Mouse (Mus musculus): ENCODE measurements around the gene Card6.

Gene Card6

GRCm38 (mm10) chr15:5129111-5129805, 20.9 kb upstream of the Card6 start:
- no peak for DNase-seq (ENCODE audit: low spot score)

DNA sequence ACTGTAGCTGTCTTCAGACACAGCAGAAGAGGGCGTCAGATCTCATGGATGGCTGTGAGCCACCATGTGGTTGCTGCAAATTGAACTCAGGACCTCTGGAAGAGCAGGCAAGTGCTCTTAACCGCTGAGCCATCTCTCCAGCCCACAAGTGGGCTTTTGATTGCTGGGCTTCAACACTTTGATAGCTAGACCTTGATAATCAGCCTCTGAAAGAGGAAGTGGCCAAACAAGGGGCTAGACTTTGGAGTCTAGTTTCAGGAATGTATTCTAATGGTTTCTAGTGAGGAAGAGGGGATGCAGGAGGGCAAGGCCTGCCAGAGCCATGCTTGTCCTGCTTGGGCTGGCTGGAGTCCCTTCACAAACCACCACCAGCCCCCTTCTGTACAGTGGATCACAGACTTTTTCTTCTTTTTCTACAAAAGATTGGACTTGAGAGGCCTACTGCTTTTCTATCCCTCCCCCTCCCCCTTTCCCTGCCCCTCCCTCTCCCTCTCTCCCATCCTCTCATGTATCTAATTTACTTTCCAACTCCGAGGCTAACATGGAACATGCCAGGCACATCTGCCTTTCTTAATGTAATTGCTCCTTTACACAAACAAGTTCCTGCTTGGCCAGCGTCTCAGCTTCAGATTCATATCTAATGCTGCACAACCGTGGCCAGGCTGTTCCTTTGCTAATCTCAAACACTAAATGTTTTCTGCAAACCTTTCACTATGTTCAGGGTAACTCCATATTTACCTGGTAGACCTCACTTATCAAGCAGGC, 20.0 kb upstream of the Card6 start:
- no peak for DNase-seq (ENCODE audit: low spot score)

GRCm38 (mm10) chr15:5127487-5127886, 19.1 kb upstream of the Card6 start:
- DNase-seq (ENCODE audit: low spot score): no peak

DNA sequence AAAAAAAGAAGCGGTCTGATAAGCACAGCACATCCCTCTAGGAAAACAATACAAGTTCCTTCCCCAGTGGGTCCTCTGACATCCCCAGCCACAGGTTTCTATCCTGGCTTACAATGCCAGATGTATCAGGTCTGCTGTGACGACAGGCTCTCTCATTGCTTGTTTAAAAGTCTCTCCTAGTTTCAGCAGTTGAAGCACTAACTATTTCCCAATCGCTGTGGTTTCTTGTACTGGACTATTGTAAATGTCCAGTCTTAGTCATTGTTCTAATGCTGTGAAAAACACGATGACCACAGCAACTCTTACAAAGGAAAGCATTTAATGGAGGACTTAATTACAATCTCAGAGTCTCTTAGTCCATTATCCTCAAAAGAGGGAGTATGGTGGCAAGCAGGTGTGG, 18.1 kb upstream of the Card6 start:
- DNase-seq (ENCODE audit: low spot score): no peak

DNA sequence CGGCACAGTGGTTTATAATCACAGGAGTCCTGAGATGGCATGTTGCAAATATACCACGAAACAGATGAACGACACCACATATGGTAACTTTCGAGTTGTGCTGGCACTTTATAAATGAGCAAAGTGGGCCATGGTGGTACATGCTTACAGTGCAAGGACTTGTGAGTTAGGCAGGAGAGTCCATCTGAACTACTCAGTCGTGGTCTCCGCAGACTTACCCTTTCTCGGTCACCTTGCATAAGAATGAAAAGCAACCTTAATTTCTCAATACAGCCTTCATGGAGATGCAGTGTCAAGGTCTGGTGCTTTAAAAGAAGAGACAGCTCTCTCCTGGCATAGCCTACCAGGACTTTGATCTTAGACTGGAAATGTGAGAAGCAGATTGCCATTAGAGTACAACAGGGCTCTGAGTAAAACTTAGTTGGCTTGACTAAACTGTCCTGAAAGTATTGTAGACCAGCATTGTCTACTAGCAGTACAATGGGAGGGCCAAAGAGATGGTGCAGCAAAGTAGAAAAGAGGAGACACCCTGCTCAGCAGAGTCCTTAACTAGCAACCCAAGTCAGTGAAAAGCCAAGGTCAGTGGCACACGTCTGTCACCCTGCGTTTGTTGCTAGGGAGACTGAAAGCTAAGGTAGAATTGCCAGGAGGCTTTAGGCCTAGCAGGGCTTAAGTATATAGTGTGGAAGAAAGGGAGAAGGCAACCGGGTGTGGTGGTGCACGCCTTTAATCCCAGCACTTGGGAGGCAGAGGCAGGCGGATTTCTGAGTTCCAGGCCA, 13.4 kb upstream of the Card6 start:
- no peak for DNase-seq (ENCODE audit: low spot score)

DNA sequence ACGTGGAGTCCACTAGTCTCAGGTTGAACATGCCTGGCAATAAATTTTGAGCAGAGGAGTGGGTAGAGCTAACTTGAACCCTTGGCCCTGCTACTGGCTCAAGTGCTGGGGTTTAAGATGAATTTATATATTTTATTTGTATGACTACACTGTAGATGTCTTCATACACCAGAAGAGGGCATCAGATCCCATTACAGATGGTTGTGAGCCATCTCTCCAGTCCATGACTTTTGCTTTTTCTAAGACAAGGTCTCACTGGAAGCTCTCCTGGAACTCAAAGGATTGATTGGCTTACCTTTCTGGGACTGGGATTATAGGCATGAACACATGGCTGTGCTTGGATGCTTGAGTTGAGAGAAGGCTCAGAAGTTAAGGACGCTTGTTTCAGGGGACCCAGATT, 11.4 kb upstream of the Card6 start:
- DNase-seq (ENCODE audit: low spot score): no peak

- DNase-seq (ENCODE audit: low spot score): no peak
Measured at GRCm38 (mm10) chr15:5119192-5119591, 10.9 kb upstream of the Card6 start.

DNA sequence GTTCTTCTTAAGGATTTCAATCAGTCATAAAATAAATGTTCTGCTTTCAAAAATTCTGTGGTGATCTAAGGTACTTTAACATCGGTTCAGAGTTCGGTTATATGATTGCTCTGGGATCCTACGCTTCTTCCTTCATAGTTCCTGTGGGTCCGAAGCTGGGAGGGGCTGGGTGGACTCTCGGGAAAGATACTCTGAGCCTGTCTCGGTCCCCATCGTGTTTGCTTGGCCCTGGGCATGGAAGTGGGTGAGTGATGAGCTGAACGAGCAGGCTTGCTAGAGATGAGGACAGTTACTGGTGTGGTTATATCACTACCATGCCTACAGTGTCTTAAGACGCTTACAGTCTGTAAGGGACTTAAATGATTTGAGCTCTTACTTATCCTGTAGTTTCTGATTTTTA, 10.3 kb upstream of the Card6 start:
- no peak for DNase-seq (ENCODE audit: low spot score)

GRCm38 (mm10) chr15:5117031-5117601, 8.8 kb upstream of the Card6 start:
- DNase-seq (ENCODE audit: low spot score): no peak

DNA sequence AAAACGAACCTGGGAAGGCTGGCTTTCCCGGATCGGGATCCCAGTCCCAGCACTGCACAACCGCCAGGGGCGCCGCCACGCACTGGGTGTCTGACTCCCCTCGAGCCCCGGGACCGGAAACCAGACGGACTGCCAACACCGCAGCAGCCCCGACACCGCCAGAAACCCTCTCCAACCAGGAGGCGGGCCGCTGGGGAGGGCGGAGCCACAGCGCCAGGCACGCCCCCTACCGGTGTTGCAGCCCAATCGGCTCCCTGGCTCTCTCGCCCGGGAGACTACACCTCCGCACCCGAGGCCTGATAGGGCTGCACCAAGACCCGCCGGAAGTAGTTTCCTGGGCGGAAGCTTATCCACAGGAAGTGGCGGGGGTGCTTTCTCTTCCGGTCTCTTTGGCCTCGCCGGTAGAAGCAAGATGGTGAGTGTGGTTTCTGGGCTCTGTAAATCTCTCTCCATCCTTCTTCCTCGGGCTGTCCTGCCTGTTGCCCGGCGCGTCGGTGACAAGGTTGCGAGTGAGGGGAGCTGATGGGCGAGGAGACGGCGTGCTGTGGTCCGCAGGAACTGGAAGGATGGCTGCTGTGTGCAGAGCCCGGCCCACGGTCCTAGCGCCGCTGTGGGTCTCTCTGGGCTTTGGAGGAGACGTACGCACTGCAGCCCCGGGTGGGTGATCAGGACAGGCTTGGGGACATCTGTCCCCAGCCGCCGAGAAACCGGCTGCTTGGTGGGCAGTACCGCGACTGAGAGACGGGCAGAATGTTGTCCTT, 8.1 kb upstream of the Card6 start, which contains the start of gene Rpl37:
Gene Rpl37, plus strand, starts transcription at position 376 of the 761 bp plus-strand sequence.
- DNase-seq (ENCODE audit: low spot score): peak; percentile 94

- no peak for DNase-seq (ENCODE audit: low spot score)
Measured at GRCm38 (mm10) chr15:5115173-5115572, 6.8 kb upstream of the Card6 start.

GRCm38 (mm10) chr15:5112651-5113050, 4.3 kb upstream of the Card6 start:
- no peak for DNase-seq (ENCODE audit: low spot score)

DNA sequence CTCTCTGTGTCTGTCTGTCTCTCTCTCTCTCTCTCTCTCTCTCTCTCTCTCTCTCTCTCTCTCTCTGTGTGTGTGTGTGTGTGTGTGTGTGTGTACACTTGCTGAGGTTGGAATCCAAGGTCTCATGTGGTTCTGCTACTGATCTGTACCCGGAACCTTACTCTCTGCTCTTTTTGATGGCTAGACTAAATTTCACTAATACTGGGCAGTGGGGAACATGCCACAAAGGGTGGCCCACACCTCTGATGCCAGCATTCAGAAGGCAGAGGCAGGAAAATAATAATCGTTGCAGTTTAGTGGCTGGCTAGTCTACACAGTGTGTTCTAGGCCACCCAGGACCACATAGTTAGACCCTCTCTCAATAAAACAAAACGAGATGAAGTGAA, 309 bp upstream of the Card6 start:
- no peak for DNase-seq (ENCODE audit: low spot score)

GRCm38 (mm10) chr15:5106293-5106692, 2.0 kb downstream of the Card6 start:
- DNase-seq (ENCODE audit: low spot score): peak; percentile 24

DNA sequence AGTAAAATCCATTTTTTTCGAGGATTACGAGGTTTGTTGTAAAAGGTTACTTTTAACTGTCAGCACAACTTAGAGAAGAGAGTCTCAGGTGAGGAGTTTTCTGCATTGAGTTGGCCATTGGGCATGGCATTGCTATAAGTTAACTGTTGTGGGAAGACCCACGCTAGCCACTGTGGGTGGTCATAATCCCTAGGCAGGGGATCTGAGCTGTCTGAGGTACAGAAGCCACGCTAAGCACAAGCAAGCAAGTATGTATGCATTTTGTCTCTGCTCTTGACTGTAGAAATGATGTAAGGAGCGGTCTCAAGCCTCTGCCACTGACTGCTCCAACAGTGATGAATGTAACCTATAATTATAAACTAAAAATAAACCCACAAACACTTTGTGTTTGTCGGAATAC, 2.4 kb downstream of the Card6 start:
- no peak for DNase-seq (ENCODE audit: low spot score)

DNA sequence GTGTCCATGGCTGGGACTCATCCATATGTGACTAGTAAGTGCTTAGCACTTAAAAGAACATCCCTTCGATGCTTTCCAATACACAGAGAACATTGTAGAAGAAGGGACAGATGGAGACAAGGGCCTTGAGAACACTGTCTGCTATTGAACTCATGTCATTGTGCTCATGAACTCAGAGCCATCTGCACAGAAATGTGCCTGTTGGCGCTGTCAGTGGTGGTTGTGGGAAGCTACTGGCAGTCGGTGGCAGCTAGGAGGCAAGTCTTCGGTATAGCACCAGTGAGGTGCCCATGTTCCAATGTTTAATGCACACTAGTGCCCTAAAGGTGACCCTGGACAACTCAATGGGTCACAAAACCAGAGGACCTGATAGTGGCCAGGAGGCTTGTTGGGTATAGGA, 6.0 kb downstream of the Card6 start:
- DNase-seq (ENCODE audit: low spot score): peak; percentile 24

GRCm38 (mm10) chr15:5097376-5097775, 11.0 kb downstream of the Card6 start:
- no peak for DNase-seq (ENCODE audit: low spot score)

- no peak for DNase-seq (ENCODE audit: low spot score)
Measured at GRCm38 (mm10) chr15:5095534-5096301, 12.6 kb downstream of the Card6 start.

GRCm38 (mm10) chr15:5090131-5090530, 18.2 kb downstream of the Card6 start:
- no peak for DNase-seq (ENCODE audit: low spot score)

- DNase-seq (ENCODE audit: low spot score): no peak
Measured at GRCm38 (mm10) chr15:5088850-5089608, 19.3 kb downstream of the Card6 start.
